Mouse (Mus musculus): ENCODE measurements around the gene Arid5a. TPM values are rescaled to one million over a fixed set of nuclear protein-coding genes. Genes with fewer than 3 reads are reported as not detected.

The Arid5a gene
- polyA plus RNA-seq, 2 experiments: 1.1 to 1.9 TPM

DNA sequence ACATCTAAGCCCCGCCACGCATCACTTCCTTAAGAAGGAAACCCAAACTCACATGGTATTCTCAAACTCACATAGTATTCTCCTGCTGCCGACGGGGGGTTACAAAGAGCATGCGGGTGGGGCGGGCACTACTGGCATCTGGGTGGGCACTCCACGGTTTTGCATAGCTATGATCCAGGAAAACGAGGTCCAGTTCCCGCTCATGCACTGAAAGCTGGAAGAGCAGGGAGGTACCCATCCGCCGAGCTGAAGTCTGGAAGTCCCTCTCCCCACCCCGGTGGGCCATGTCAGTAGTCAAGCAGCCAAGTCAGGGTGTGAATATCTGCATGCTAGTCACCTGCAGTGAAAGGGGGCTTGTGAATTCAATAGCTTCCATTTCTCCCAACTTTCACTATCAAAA is 60.2 kb downstream of the Arid5a start:
- DNase-seq (ENCODE audit: low read depth in 3 of 3, low spot score in 3 of 3) (no peak), ATAC-seq (ENCODE audit: insufficient read depth) (no peak)
- Histone ChIP-seq H3K4me3 (ENCODE audit: insufficient read depth in 1 of 2, low read depth in 2 of 2, low read length in 2 of 2) (peak overlapping the region; percentile 67 to 95), H3K4me2 (ENCODE audit: low read depth) (peak overlapping the region; percentile 87), H3K27ac (no peak overlapping the region), H3K4me1 (replicated peaks; ENCODE audit: control insufficient read depth in 2 of 2, insufficient read depth in 2 of 2, low read length in 1 of 2) (peaks cover 14 to 20% of the 10 kb centered on the region in 2 experiments), H3K27me3 (ENCODE audit: control insufficient read depth, insufficient read depth, low read length) (no peaks in the 10 kb centered on the region), H3K36me3 (replicated peaks; ENCODE audit: control insufficient read depth, insufficient read depth, low read depth) (peaks cover 19% of the 10 kb centered on the region), H3K9me3 (ENCODE audit: control insufficient read depth, low read length) (no peaks in the 10 kb centered on the region), H3K9ac (replicated peaks) (peak overlapping the region; percentile 67)
- WGBS (ENCODE audit: insufficient replicate concordance): 54% methylated on average over 12 of the region's 12 CpGs
- no peak for TF ChIP-seq EP300 (IDR thresholded peaks at IDR 0.05; ENCODE audit: low read depth)
- no peak for TF ChIP-seq CTCF (IDR thresholded peaks at IDR 0.05; ENCODE audit: low read depth)

DNA sequence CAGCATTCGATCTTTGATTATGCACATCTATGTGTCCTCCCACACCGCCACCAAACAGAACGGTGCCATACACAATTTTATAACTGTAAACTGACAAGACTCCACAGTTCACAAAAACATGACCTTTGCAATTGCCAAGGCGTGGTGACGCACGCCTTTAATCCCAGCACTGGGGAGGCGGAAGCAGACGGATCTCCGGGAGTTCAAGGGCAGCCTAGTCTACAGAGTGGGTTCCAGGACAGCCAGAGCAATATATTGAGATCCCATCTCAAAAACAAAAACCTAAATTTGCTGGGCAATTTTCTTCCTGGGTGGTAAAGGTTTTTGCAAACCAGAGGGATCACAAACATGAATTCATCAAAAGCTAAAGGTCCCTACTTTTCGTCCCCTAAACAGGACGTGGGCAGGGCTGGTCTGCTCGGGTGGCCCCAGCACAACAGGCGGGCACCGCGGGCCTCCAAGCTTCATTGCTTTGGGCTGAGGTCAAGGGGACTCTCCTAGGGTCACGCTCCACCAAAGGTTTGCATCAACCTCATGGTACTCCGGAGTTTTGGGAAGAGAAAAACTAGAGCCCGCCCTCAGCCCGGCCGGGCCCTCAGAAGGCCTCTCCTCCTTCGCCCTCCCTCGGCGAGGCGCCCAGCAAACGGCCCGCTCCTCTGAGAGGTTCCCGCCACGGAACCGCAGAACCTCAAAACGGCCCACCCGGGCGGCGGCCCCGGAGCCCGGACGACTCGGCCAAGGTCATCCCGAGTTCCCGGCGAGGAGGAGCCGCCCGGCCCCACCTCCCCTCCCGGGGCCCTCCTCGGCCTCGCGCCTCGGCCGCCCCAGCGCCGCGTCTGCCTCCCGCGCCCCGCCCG is 60.8 kb downstream of the Arid5a start:
- DNase-seq (ENCODE audit: low read depth in 3 of 3, low spot score in 3 of 3) (peak; percentile 22 to 29 (median 28)), ATAC-seq (ENCODE audit: insufficient read depth) (peak; percentile 82)
- H3K4me2 ChIP-seq (ENCODE audit: low read depth): peak overlapping the region; percentile 87
- 3% methylated on average over 54 of the region's 55 CpGs for WGBS (ENCODE audit: insufficient replicate concordance)
- H3K4me3 ChIP-seq (ENCODE audit: insufficient read depth in 1 of 2, low read depth in 2 of 2, low read length in 2 of 2): peak overlapping the region; percentile 67 to 95
- no peaks in the 10 kb centered on the region for H3K9me3 ChIP-seq (ENCODE audit: control insufficient read depth, low read length)
- H3K36me3 ChIP-seq (replicated peaks; ENCODE audit: control insufficient read depth, insufficient read depth, low read depth): peaks cover 15% of the 10 kb centered on the region
- no peak overlapping the region for H3K27ac ChIP-seq
- H3K27me3 ChIP-seq (ENCODE audit: control insufficient read depth, insufficient read depth, low read length): no peaks in the 10 kb centered on the region
- H3K9ac ChIP-seq (replicated peaks): peak overlapping the region; percentile 67
- no peak for TF ChIP-seq EP300 (IDR thresholded peaks at IDR 0.05; ENCODE audit: low read depth)
- no peak for TF ChIP-seq CTCF (IDR thresholded peaks at IDR 0.05; ENCODE audit: low read depth)
- peaks cover 14 to 20% of the 10 kb centered on the region in 2 experiments for H3K4me1 ChIP-seq (replicated peaks; ENCODE audit: control insufficient read depth in 2 of 2, insufficient read depth in 2 of 2, low read length in 1 of 2)

DNA sequence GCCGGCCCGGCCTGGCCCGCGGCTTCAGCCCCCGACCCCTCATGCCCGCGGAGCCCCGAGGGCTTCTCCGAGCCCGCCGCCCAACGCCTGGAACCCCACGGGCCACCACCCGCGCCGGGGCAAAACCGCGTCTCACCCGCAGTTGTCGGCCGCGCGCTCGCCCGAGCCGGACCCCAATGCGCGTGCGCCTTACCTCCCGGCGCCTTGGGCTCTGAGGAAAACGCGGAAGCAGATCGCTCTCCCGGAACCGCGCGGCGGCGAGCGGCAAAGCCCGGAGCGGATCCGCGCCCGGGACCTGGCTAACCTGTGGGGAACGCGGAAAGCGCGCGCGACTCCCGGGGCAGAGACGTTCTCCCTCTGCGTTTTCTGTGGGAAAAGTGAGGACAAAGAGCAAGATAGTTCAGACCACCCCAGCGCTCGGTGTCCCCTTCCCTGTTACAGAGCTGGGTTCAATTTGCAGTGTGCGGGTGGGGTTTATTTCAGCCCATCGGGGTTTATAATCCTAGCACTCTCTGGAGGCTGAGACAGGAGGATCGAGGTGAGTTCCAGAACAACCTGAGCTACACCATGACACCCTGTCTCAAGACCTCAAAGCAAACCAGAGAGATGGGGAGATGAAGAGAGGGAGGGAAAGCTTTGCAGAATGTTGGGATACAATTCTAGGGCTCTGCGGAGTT is 61.6 kb downstream of the Arid5a start, which contains the start of gene Kansl3:
Kansl3 (minus strand) TSS at position 213 of the 677 bp plus-strand sequence.
- Histone ChIP-seq H3K27ac (no peak within 1 kb of the TSS), H3K9ac (replicated peaks) (peak within 1 kb of the TSS; percentile 67), H3K4me1 (replicated peaks; ENCODE audit: control insufficient read depth in 2 of 2, insufficient read depth in 2 of 2, low read length in 1 of 2) (peaks cover 14 to 20% of the 10 kb centered on the region in 2 experiments), H3K9me3 (ENCODE audit: control insufficient read depth, low read length) (no peaks in the 10 kb centered on the region), H3K36me3 (replicated peaks; ENCODE audit: control insufficient read depth, insufficient read depth, low read depth) (peaks cover 15% of the 10 kb centered on the region), H3K27me3 (ENCODE audit: control insufficient read depth, insufficient read depth, low read length) (no peaks in the 10 kb centered on the region; the same call in 1 of the 2 replicates), H3K4me3 (ENCODE audit: insufficient read depth in 1 of 2, low read depth in 2 of 2, low read length in 2 of 2) (peak within 1 kb of the TSS; percentile 67 to 95), H3K4me2 (ENCODE audit: low read depth) (peak within 1 kb of the TSS; percentile 87)
- TF ChIP-seq CTCF (IDR thresholded peaks at IDR 0.05; ENCODE audit: low read depth) (no peak), EP300 (IDR thresholded peaks at IDR 0.05; ENCODE audit: low read depth) (peak; percentile 35; the same call in 1 of the 2 replicates)
- DNase-seq (ENCODE audit: low read depth in 3 of 3, low spot score in 3 of 3) (peak; percentile 79 to 82 (median 82)), ATAC-seq (ENCODE audit: insufficient read depth) (peak; percentile 84)
- 3% methylated on average over 61 of the region's 61 CpGs for WGBS (ENCODE audit: insufficient replicate concordance)

DNA sequence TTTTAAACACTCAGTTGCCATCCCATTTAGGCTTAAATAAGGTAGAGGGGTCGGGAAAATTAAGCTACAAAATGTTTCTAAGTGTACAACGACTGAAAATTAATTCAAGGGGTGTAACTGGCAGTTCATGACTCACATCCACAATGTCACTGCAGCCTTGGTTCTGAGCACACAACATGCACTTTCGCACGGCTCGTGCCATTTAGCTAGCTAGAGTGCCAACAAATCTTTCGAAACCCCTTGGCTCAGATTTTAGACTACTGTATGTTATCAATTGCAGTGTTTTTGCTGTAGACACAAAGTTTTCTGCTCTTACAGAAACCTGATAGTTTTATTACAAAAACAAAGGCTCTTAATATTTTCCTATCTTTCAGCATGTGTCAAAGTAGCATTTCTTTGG is 63.4 kb downstream of the Arid5a start:
- no peak overlapping the region for H3K9ac ChIP-seq (replicated peaks)
- DNase-seq (ENCODE audit: low read depth in 3 of 3, low spot score in 3 of 3): no peak
- peaks cover 14 to 20% of the 10 kb centered on the region in 2 experiments for H3K4me1 ChIP-seq (replicated peaks; ENCODE audit: control insufficient read depth in 2 of 2, insufficient read depth in 2 of 2, low read length in 1 of 2)
- no peaks in the 10 kb centered on the region; the same call in 1 of the 2 replicates for H3K27me3 ChIP-seq (ENCODE audit: control insufficient read depth, insufficient read depth, low read length)
- no peak overlapping the region for H3K4me2 ChIP-seq (ENCODE audit: low read depth)
- no peak for ATAC-seq (ENCODE audit: insufficient read depth)
- H3K27ac ChIP-seq: no peak overlapping the region
- WGBS (ENCODE audit: insufficient replicate concordance): 72% methylated on average over 6 of the region's 6 CpGs
- H3K9me3 ChIP-seq (ENCODE audit: control insufficient read depth, low read length): no peaks in the 10 kb centered on the region
- no peak for TF ChIP-seq EP300 (IDR thresholded peaks at IDR 0.05; ENCODE audit: low read depth)
- TF ChIP-seq CTCF (IDR thresholded peaks at IDR 0.05; ENCODE audit: low read depth): no peak
- H3K36me3 ChIP-seq (replicated peaks; ENCODE audit: control insufficient read depth, insufficient read depth, low read depth): peaks cover 9% of the 10 kb centered on the region
- no peak overlapping the region for H3K4me3 ChIP-seq (ENCODE audit: insufficient read depth in 1 of 2, low read depth in 2 of 2, low read length in 2 of 2)
